Mouse (Mus musculus): ENCODE results near the gene Snap25. TPM values are rescaled to one million over a fixed set of nuclear protein-coding genes. Genes with fewer than 3 reads are reported as not detected.

Snap25 gene
- polyA plus RNA-seq, 1 experiment from 2014 or later, result 12.5 TPM

- DNase-seq (ENCODE audit: low spot score), result no peak
- Histone ChIP-seq H3K4me1 (no peaks in the 10 kb centered on the region), H3K27ac (replicated peaks) (no peak overlapping the region), H3K4me3 (no peak overlapping the region), H3K27me3 (replicated peaks; ENCODE audit: low read depth, poor library complexity, severe bottlenecking) (no peaks in the 10 kb centered on the region), H3K36me3 (replicated peaks) (no peaks in the 10 kb centered on the region), H3K9me3 (no peaks in the 10 kb centered on the region)
- 90% methylated on average over 3 of the region's 3 CpGs for WGBS
These were observed 27.1 kb upstream of the Snap25 start for GRCm38 (mm10) chr2:136686195-136686594.

GRCm38 (mm10) chr2:136687316-136687715 lies 25.9 kb upstream of the Snap25 start:
- 84% methylated on average over 4 of the region's 4 CpGs for WGBS
- Histone ChIP-seq H3K27me3 (replicated peaks; ENCODE audit: low read depth, poor library complexity, severe bottlenecking) (no peaks in the 10 kb centered on the region), H3K4me3 (no peak overlapping the region), H3K9me3 (no peaks in the 10 kb centered on the region), H3K36me3 (replicated peaks) (no peaks in the 10 kb centered on the region), H3K27ac (replicated peaks) (no peak overlapping the region), H3K4me1 (no peaks in the 10 kb centered on the region)
- DNase-seq (ENCODE audit: low spot score), result no peak

GRCm38 (mm10) chr2:136689476-136689875 lies 23.8 kb upstream of the Snap25 start:
- no peak overlapping the region for H3K4me3 ChIP-seq
- H3K9me3 ChIP-seq, result no peaks in the 10 kb centered on the region
- H3K4me1 ChIP-seq, result no peaks in the 10 kb centered on the region
- H3K27ac ChIP-seq (replicated peaks), result no peak overlapping the region
- no peaks in the 10 kb centered on the region for H3K27me3 ChIP-seq (replicated peaks; ENCODE audit: low read depth, poor library complexity, severe bottlenecking)
- H3K36me3 ChIP-seq (replicated peaks), result no peaks in the 10 kb centered on the region
- DNase-seq (ENCODE audit: low spot score), result no peak
- WGBS, result 86% methylated on average over 4 of the region's 4 CpGs

GRCm38 (mm10) chr2:136691681-136692080 lies 21.6 kb upstream of the Snap25 start:
- Histone ChIP-seq H3K27ac (replicated peaks) (no peak overlapping the region), H3K9me3 (no peaks in the 10 kb centered on the region), H3K4me1 (no peaks in the 10 kb centered on the region), H3K27me3 (replicated peaks; ENCODE audit: low read depth, poor library complexity, severe bottlenecking) (no peaks in the 10 kb centered on the region), H3K4me3 (no peak overlapping the region), H3K36me3 (replicated peaks) (no peaks in the 10 kb centered on the region)
- DNase-seq (ENCODE audit: low spot score), result no peak
- 83% methylated on average over 1 of the region's 1 CpGs for WGBS

- H3K36me3 ChIP-seq (replicated peaks), result no peaks in the 10 kb centered on the region
- no peaks in the 10 kb centered on the region for H3K27me3 ChIP-seq (replicated peaks; ENCODE audit: low read depth, poor library complexity, severe bottlenecking)
- 81% methylated on average over 3 of the region's 3 CpGs for WGBS
- H3K4me1 ChIP-seq, result no peaks in the 10 kb centered on the region
- DNase-seq (ENCODE audit: low spot score), result no peak
- H3K9me3 ChIP-seq, result no peaks in the 10 kb centered on the region
- no peak overlapping the region for H3K4me3 ChIP-seq
- H3K27ac ChIP-seq (replicated peaks), result no peak overlapping the region
These were observed 13.6 kb upstream of the Snap25 start for GRCm38 (mm10) chr2:136699429-136700227.

- no peak overlapping the region for H3K4me3 ChIP-seq
- no peaks in the 10 kb centered on the region for H3K36me3 ChIP-seq (replicated peaks)
- no peak for DNase-seq (ENCODE audit: low spot score)
- H3K9me3 ChIP-seq, result no peaks in the 10 kb centered on the region
- WGBS, result 75% methylated on average over 2 of the region's 2 CpGs
- no peaks in the 10 kb centered on the region for H3K4me1 ChIP-seq
- H3K27me3 ChIP-seq (replicated peaks; ENCODE audit: low read depth, poor library complexity, severe bottlenecking), result no peaks in the 10 kb centered on the region
- H3K27ac ChIP-seq (replicated peaks), result no peak overlapping the region
These were observed 9.9 kb upstream of the Snap25 start for GRCm38 (mm10) chr2:136703376-136703775.

- 49% methylated on average over 3 of the region's 3 CpGs for WGBS
- Histone ChIP-seq H3K4me3 (no peak overlapping the region), H3K4me1 (peaks cover 25% of the 10 kb centered on the region), H3K9me3 (no peaks in the 10 kb centered on the region), H3K36me3 (replicated peaks) (no peaks in the 10 kb centered on the region), H3K27me3 (replicated peaks; ENCODE audit: low read depth, poor library complexity, severe bottlenecking) (peaks cover 14% of the 10 kb centered on the region), H3K27ac (replicated peaks) (no peak overlapping the region)
- no peak for DNase-seq (ENCODE audit: low spot score)
These were observed 2.1 kb upstream of the Snap25 start for GRCm38 (mm10) chr2:136711155-136711554.

GRCm38 (mm10) chr2:136711746-136712440 lies 1.4 kb upstream of the Snap25 start:
- 4% methylated on average over 28 of the region's 28 CpGs for WGBS
- Histone ChIP-seq H3K27ac (replicated peaks) (no peak overlapping the region), H3K4me1 (peaks cover 25% of the 10 kb centered on the region)

GRCm38 (mm10) chr2:136712441-136713015 lies 725 bp upstream of the Snap25 start:
- H3K27ac ChIP-seq (replicated peaks), result no peak overlapping the region
- H3K4me1 ChIP-seq, result peaks cover 25% of the 10 kb centered on the region
- no peaks in the 10 kb centered on the region for H3K36me3 ChIP-seq (replicated peaks)
- peak overlapping the region; percentile 58 for H3K4me3 ChIP-seq
- WGBS, result under 1% methylated on average over 13 of the region's 13 CpGs
- peaks cover 14% of the 10 kb centered on the region for H3K27me3 ChIP-seq (replicated peaks; ENCODE audit: low read depth, poor library complexity, severe bottlenecking)
- no peak for DNase-seq (ENCODE audit: low spot score)
- no peaks in the 10 kb centered on the region for H3K9me3 ChIP-seq

More at GRCm38 (mm10) chr2:136711746-136712440, 1.4 kb upstream of the Snap25 start:
- Histone ChIP-seq H3K27me3 (replicated peaks; ENCODE audit: low read depth, poor library complexity, severe bottlenecking) (peaks cover 14% of the 10 kb centered on the region), H3K9me3 (no peaks in the 10 kb centered on the region), H3K36me3 (replicated peaks) (no peaks in the 10 kb centered on the region), H3K4me3 (peak overlapping the region; percentile 58)
- DNase-seq (ENCODE audit: low spot score), result peak; percentile 41

- Histone ChIP-seq H3K27me3 (replicated peaks; ENCODE audit: low read depth, poor library complexity, severe bottlenecking) (peaks cover 14% of the 10 kb centered on the region), H3K4me1 (peaks cover 25% of the 10 kb centered on the region), H3K27ac (replicated peaks) (no peak overlapping the region), H3K9me3 (no peaks in the 10 kb centered on the region), H3K4me3 (peak overlapping the region; percentile 58), H3K36me3 (replicated peaks) (no peaks in the 10 kb centered on the region)
- 1% methylated on average over 22 of the region's 22 CpGs for WGBS
- peak; percentile 91 for DNase-seq (ENCODE audit: low spot score)
These were observed 757 bp downstream of the Snap25 start for GRCm38 (mm10) chr2:136714008-136714411.

- no peak for DNase-seq (ENCODE audit: low spot score)
- H3K4me1 ChIP-seq, result peaks cover 25% of the 10 kb centered on the region
- H3K36me3 ChIP-seq (replicated peaks), result no peaks in the 10 kb centered on the region
- no peak overlapping the region for H3K4me3 ChIP-seq
- WGBS, result 77% methylated on average over 5 of the region's 5 CpGs
- no peaks in the 10 kb centered on the region for H3K9me3 ChIP-seq
- H3K27ac ChIP-seq (replicated peaks), result no peak overlapping the region
- H3K27me3 ChIP-seq (replicated peaks; ENCODE audit: low read depth, poor library complexity, severe bottlenecking), result peaks cover 14% of the 10 kb centered on the region
These were observed 2.3 kb downstream of the Snap25 start for GRCm38 (mm10) chr2:136715531-136715930.

GRCm38 (mm10) chr2:136716400-136716799 lies 3.1 kb downstream of the Snap25 start:
- no peak for DNase-seq (ENCODE audit: low spot score)
- no peaks in the 10 kb centered on the region for H3K9me3 ChIP-seq
- H3K36me3 ChIP-seq (replicated peaks), result no peaks in the 10 kb centered on the region
- H3K4me1 ChIP-seq, result peaks cover 25% of the 10 kb centered on the region
- peaks cover 10% of the 10 kb centered on the region for H3K27me3 ChIP-seq (replicated peaks; ENCODE audit: low read depth, poor library complexity, severe bottlenecking)
- no peak overlapping the region for H3K27ac ChIP-seq (replicated peaks)
- H3K4me3 ChIP-seq, result no peak overlapping the region
- WGBS, result 93% methylated on average over 1 of the region's 1 CpGs

Data from embryonic facial prominence, embryonic 10.5 days (tissue).